Mouse (Mus musculus) MEL (cell line): ENCODE results near the gene Fgf8. TPM values are rescaled to one million over a fixed set of nuclear protein-coding genes. Genes with fewer than 3 reads are reported as not detected.

Experiments
- DNase-seq: peaks from one replicate; pipeline ENCODE4 v3.0.0; 2011; ENCODE audit warnings: low read depth, low spot score
- H3K27ac ChIP-seq: 2 replicates; pipeline ENCODE4 v1.5.1; 2012; ENCODE audit warnings: low read depth, mild to moderate bottlenecking, control low read depth, low read length, moderate library complexity; ENCODE audit not compliant: control insufficient read depth
- H3K27me3 ChIP-seq, 2 experiments: fragments of 150-350 bp in 1 of 2; sonication (generic) in 1 of 2; 2 replicates each; pipeline ENCODE4 v1.6.1; 2012; ENCODE audit warnings: low read length in 2 of 2, mild to moderate bottlenecking in 2 of 2, improper control_type of control experiment in 1 of 2, moderate library complexity in 1 of 2; ENCODE audit not compliant: insufficient read depth in 2 of 2, control insufficient read depth in 1 of 2
- H3K36me3 ChIP-seq, 2 experiments: 2 replicates each; pipeline ENCODE4 v1.6.1; 2012 to 2014; ENCODE audit warnings: low read length in 2 of 2, improper control_type of control experiment in 1 of 2, inconsistent platforms in 1 of 2, mild to moderate bottlenecking in 1 of 2; ENCODE audit not compliant: insufficient read depth in 2 of 2, control insufficient read depth in 1 of 2
- H3K4me1 ChIP-seq, 2 experiments: fragments of 150-350 bp in 1 of 2; sonication (generic) in 1 of 2; 2 replicates each; pipeline ENCODE4 v1.6.1; 2012; ENCODE audit warnings: low read length in 2 of 2, improper control_type of control experiment in 1 of 2, mild to moderate bottlenecking in 1 of 2; ENCODE audit not compliant: insufficient read depth in 2 of 2, control insufficient read depth in 1 of 2
- H3K4me3 ChIP-seq, 2 experiments: fragments of 150-350 bp in 1 of 2; sonication (generic) in 1 of 2; 2 replicates each; pipeline ENCODE4 v1.5.1; 2012; ENCODE audit warnings: low read depth in 2 of 2, low read length in 2 of 2, mild to moderate bottlenecking in 2 of 2, moderate library complexity in 2 of 2, control low read depth in 1 of 2, improper control_type of control experiment in 1 of 2; ENCODE audit not compliant: control insufficient read depth in 1 of 2, insufficient read depth in 1 of 2
- H3K79me2 ChIP-seq: 2 replicates; pipeline ENCODE4 v1.6.1; 2012; ENCODE audit warnings: mild to moderate bottlenecking, low read length, moderate library complexity; ENCODE audit not compliant: control insufficient read depth, poor library complexity, insufficient read depth
- H3K9ac ChIP-seq: 2 replicates; pipeline ENCODE4 v1.6.1; 2012; ENCODE audit warnings: low read depth, mild to moderate bottlenecking, control low read depth, low read length, moderate library complexity; ENCODE audit not compliant: control insufficient read depth, poor library complexity, severe bottlenecking
- H3K9me3 ChIP-seq: fragments of 150-350 bp; sonication (generic); replicated peaks from 2 replicates; pipeline ENCODE4 v1.6.1; 2012; ENCODE audit warnings: mild to moderate bottlenecking, low read length, improper control_type of control experiment, moderate library complexity; ENCODE audit not compliant: insufficient read depth
- BHLHE40 ChIP-seq: IDR thresholded peaks from 2 replicates; pipeline ENCODE4 v1.6.1; 2012; ENCODE audit warnings: low read depth, mild to moderate bottlenecking, inconsistent platforms, low read length, improper control_type of control experiment, borderline replicate concordance
- CHD1 ChIP-seq: IDR thresholded peaks from 2 replicates; pipeline ENCODE4 v1.6.1; 2012; ENCODE audit warnings: low read depth, mild to moderate bottlenecking, inconsistent platforms, low read length, improper control_type of control experiment
- CHD2 ChIP-seq: IDR thresholded peaks from 2 replicates; pipeline ENCODE4 v1.6.1; 2011; ENCODE audit warnings: low read length, improper control_type of control experiment
- CTCF ChIP-seq, 3 experiments: IDR thresholded peaks in 2 of 3; conservative IDR thresholded peaks in 1 of 3; 2 replicates each; pipeline ENCODE4 v1.5.1; 2011 to 2012; ENCODE audit warnings: low read length in 3 of 3, low read depth in 2 of 3, mild to moderate bottlenecking in 2 of 3, improper control_type of control experiment in 1 of 3, inconsistent platforms in 1 of 3, mixed read lengths in 1 of 3, moderate library complexity in 1 of 3; ENCODE audit not compliant: control insufficient read depth in 1 of 3, insufficient read depth in 1 of 3, poor library complexity in 1 of 3, severe bottlenecking in 1 of 3
- E2F4 ChIP-seq: IDR thresholded peaks from 2 replicates; pipeline ENCODE4 v1.6.1; 2011; ENCODE audit warnings: low read depth, low read length, improper control_type of control experiment, borderline replicate concordance
- ELF1 ChIP-seq: IDR thresholded peaks from 2 replicates; pipeline ENCODE4 v1.6.1; 2014; ENCODE audit warnings: low read depth, mild to moderate bottlenecking, inconsistent platforms, low read length, improper control_type of control experiment, moderate library complexity
- EP300 ChIP-seq, 2 experiments: IDR thresholded peaks; 2 replicates each; pipeline ENCODE4 v1.6.1; 2011; ENCODE audit warnings: improper control_type of control experiment in 2 of 2, low read length in 2 of 2, low read depth in 1 of 2, mild to moderate bottlenecking in 1 of 2
- ETS1 ChIP-seq: IDR thresholded peaks from 2 replicates; pipeline ENCODE4 v1.6.1; 2012; ENCODE audit warnings: low read depth, mild to moderate bottlenecking, inconsistent platforms, low read length, improper control_type of control experiment, moderate library complexity
- JUND ChIP-seq: IDR thresholded peaks from 2 replicates; pipeline ENCODE4 v1.6.1; 2011; ENCODE audit warnings: low read depth, mild to moderate bottlenecking, improper control_type of control experiment, low read length
- MAFK ChIP-seq: IDR thresholded peaks from 2 replicates; pipeline ENCODE4 v1.6.1; 2011; ENCODE audit warnings: low read depth, mild to moderate bottlenecking, low read length, improper control_type of control experiment, borderline replicate concordance
- MAX ChIP-seq: IDR thresholded peaks from 2 replicates; pipeline ENCODE4 v1.6.1; 2011; ENCODE audit warnings: low read length, improper control_type of control experiment
- MEF2A ChIP-seq: IDR thresholded peaks from 2 replicates; pipeline ENCODE4 v1.6.1; 2014; ENCODE audit warnings: low read depth, mild to moderate bottlenecking, inconsistent platforms, low read length, improper control_type of control experiment; ENCODE audit not compliant: poor library complexity, insufficient replicate concordance, severe bottlenecking; ENCODE audit errors: extremely low read depth
- MXI1 ChIP-seq: IDR thresholded peaks from 2 replicates; pipeline ENCODE4 v1.6.1; 2011; ENCODE audit warnings: mild to moderate bottlenecking, low read depth, low read length, improper control_type of control experiment
- POLR2AphosphoS2 ChIP-seq: IDR thresholded peaks from 2 replicates; pipeline ENCODE4 v1.6.1; 2011; ENCODE audit warnings: low read length, improper control_type of control experiment
- POLR2AphosphoS5 ChIP-seq: IDR thresholded peaks from 2 replicates; pipeline ENCODE4 v1.6.1; 2012; ENCODE audit warnings: low read depth, borderline replicate concordance, mild to moderate bottlenecking, inconsistent platforms, low read length, moderate library complexity, mixed read lengths
- RAD21 ChIP-seq: IDR thresholded peaks from 2 replicates; pipeline ENCODE4 v1.6.1; 2011; ENCODE audit warnings: mild to moderate bottlenecking, low read depth, low read length, improper control_type of control experiment
- RCOR1 ChIP-seq: IDR thresholded peaks from 2 replicates; pipeline ENCODE4 v1.6.1; 2012; ENCODE audit warnings: low read depth, mild to moderate bottlenecking, inconsistent platforms, low read length, improper control_type of control experiment
- SIN3A ChIP-seq: IDR thresholded peaks from 2 replicates; pipeline ENCODE4 v1.6.1; 2012; ENCODE audit warnings: low read length, improper control_type of control experiment, inconsistent platforms
- SMC3 ChIP-seq: IDR thresholded peaks from 2 replicates; pipeline ENCODE4 v1.6.1; 2011; ENCODE audit warnings: low read depth, low read length, improper control_type of control experiment
- TCF12 ChIP-seq: IDR thresholded peaks from 2 replicates; pipeline ENCODE4 v1.6.1; 2014; ENCODE audit warnings: low read depth, mild to moderate bottlenecking, inconsistent platforms, low read length, improper control_type of control experiment, moderate library complexity
- USF1 ChIP-seq: IDR thresholded peaks from 2 replicates; pipeline ENCODE4 v1.6.1; 2014; ENCODE audit warnings: low read depth, mild to moderate bottlenecking, inconsistent platforms, low read length, improper control_type of control experiment, moderate library complexity
- USF2 ChIP-seq, 2 experiments: IDR thresholded peaks; 2 replicates each; pipeline ENCODE4 v1.6.1; 2011 to 2012; ENCODE audit warnings: improper control_type of control experiment in 2 of 2, low read length in 2 of 2, borderline replicate concordance in 1 of 2, inconsistent platforms in 1 of 2, low read depth in 1 of 2, mild to moderate bottlenecking in 1 of 2; ENCODE audit not compliant: insufficient read depth in 1 of 2
- ZC3H11A ChIP-seq: IDR thresholded peaks from 2 replicates; pipeline ENCODE4 v1.6.1; 2012; ENCODE audit warnings: low read depth, mild to moderate bottlenecking, inconsistent platforms, low read length, improper control_type of control experiment
- ZMIZ1 ChIP-seq: IDR thresholded peaks from 2 replicates; pipeline ENCODE4 v1.6.1; 2012; ENCODE audit warnings: low read depth, mild to moderate bottlenecking, inconsistent platforms, low read length, improper control_type of control experiment, moderate library complexity
- polyA plus RNA-seq, 2 experiments: library from polyadenylated mRNA; stranded (reverse) in 1 of 2; unstranded in 1 of 2; fragments of >175 nt in 1 of 2; fragments of >200 nt in 1 of 2; gene quantifications; 2 replicates each; pipeline versions ENCODE4 v1.2.1 to v1.2.4; 2012; ENCODE audit warnings: low replicate concordance in 2 of 2, low read depth in 1 of 2; ENCODE audit not compliant: insufficient read length in 2 of 2, insufficient read depth in 1 of 2, missing spikeins in 1 of 2
- total RNA-seq: library from RNA; depleted of rRNA; stranded (reverse); fragments of 300-350 nt; gene quantifications from 2 replicates; pipeline ENCODE4 v1.2.3, GENCODE M21; 2012

Gene Fgf8
- total and polyA plus RNA-seq, 3 experiments, result not detected

DNA sequence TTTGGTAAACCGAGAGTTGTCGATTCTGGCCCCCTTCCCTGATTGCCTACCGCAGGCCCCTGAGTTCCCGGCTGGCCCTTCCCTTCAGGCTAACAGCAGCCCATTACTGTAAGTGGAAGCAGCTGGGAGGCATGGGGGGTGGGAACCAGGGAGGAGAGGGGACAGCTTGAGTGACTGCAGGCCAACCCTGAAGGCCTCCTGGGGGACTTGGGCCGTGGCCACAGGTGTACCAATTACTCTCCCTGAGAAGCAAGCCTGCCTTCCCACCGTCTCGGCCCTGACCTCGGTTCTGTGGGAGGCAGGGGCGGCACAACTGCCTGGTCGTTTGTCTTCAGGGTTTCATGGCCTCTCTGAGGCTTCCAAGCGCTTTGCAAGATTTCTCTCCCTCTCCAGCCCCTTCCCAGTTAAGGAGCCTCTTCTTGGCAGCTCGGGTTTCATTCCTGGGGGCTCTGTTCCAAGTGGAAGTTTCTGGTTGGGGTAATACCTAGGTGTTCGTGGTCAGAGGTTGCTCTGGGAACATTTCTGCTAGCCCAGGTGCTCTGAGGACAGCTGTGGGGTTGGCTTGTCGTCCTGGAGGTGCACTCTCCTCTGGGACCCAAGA, 16.9 kb downstream of the Fgf8 start:
- no peak for TF ChIP-seq MEF2A
- no peak for TF ChIP-seq E2F4
- TF ChIP-seq RCOR1, result no peak
- TF ChIP-seq USF2 (IDR thresholded peaks at IDR 0.05; ENCODE audit: borderline replicate concordance in 1 of 2, insufficient read depth in 1 of 2, low read depth in 1 of 2, low read length in 2 of 2), result no peak
- no peak for TF ChIP-seq CHD1
- no peak for TF ChIP-seq JUND
- no peak for TF ChIP-seq SIN3A
- TF ChIP-seq MAX, result no peak
- TF ChIP-seq MXI1, result no peak
- no peak for TF ChIP-seq EP300 (IDR thresholded peaks at IDR 0.05; ENCODE audit: low read depth in 1 of 2, low read length in 2 of 2)
- no peak for TF ChIP-seq POLR2AphosphoS5
- no peak for TF ChIP-seq MAFK
- no peak for TF ChIP-seq ETS1
- no peak for TF ChIP-seq POLR2AphosphoS2
- no peak for TF ChIP-seq RAD21
- TF ChIP-seq USF1, result no peak
- TF ChIP-seq, all 39 proteins: peak for 0
- Histone ChIP-seq H3K27ac (no peak overlapping the region), H3K27me3 (no peaks in the 10 kb centered on the region; a peak in 1 of 4 replicates), H3K9ac (no peak overlapping the region), H3K9me3 (no peaks in the 10 kb centered on the region), H3K4me3 (no peak overlapping the region), H3K36me3 (no peaks in the 10 kb centered on the region), H3K79me2 (no peaks in the 10 kb centered on the region), H3K4me1 (no peaks in the 10 kb centered on the region)
- no peak for DNase-seq

DNA sequence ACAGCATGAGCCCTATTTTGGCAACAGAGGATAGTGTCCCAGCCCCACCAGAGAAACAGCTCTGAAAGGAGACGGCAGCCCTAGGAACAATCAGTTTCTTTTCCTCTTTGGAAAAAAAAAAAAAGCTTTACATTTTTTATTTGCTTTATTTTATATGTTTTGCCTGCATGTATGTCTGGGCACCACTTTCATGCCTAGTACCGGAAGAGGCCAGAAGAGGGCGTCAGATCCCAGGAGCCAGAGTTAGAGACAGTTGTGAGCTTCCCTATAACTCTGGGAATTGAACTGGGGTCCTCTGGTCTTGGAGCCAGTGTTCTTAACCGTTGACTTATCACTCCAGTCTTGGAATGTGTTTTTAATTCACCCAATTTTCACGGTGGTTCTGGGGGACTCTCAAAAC, 20.5 kb downstream of the Fgf8 start:
- no peaks in the 10 kb centered on the region for H3K9me3 ChIP-seq
- H3K36me3 ChIP-seq, result peaks cover 0 to 2% of the 10 kb centered on the region in 2 experiments; a peak in 2 of 4 replicates
- peaks cover 3 to 9% of the 10 kb centered on the region in 2 experiments; a peak in 3 of 4 replicates for H3K4me1 ChIP-seq
- H3K27me3 ChIP-seq, result no peaks in the 10 kb centered on the region
- H3K4me3 ChIP-seq, result no peak overlapping the region
- DNase-seq, result peak; percentile 54
- no peak overlapping the region for H3K9ac ChIP-seq
- no peaks in the 10 kb centered on the region for H3K79me2 ChIP-seq
- no peak for TF ChIP-seq POLR2AphosphoS5
- no peak for TF ChIP-seq ZMIZ1
- TF ChIP-seq CTCF (IDR thresholded peaks at IDR 0.05 in 2 of 3, conservative IDR thresholded peaks at IDR 0.05 in 1 of 3; ENCODE audit: control insufficient read depth in 1 of 3, insufficient read depth in 1 of 3, low read depth in 2 of 3, low read length in 3 of 3, poor library complexity in 1 of 3, severe bottlenecking in 1 of 3), result peak; percentile 66 to 72 (median 72)
- TF ChIP-seq CHD1, result no peak
- TF ChIP-seq BHLHE40, result no peak
- no peak for TF ChIP-seq USF1
- TF ChIP-seq MXI1, result no peak
- TF ChIP-seq TCF12, result no peak
- TF ChIP-seq ELF1, result no peak
- TF ChIP-seq E2F4, result no peak
- TF ChIP-seq ZC3H11A, result 0 out of 2 replicates have a peak, but pooled peaks have one; percentile 25
- no peak for TF ChIP-seq MAX
- no peak for TF ChIP-seq USF2 (IDR thresholded peaks at IDR 0.05; ENCODE audit: borderline replicate concordance in 1 of 2, insufficient read depth in 1 of 2, low read depth in 1 of 2, low read length in 2 of 2)
- no peak for TF ChIP-seq ETS1
- no peak for TF ChIP-seq EP300 (IDR thresholded peaks at IDR 0.05; ENCODE audit: low read depth in 1 of 2, low read length in 2 of 2)
- TF ChIP-seq RAD21, result peak; percentile 43
- peak; percentile 63 for TF ChIP-seq SMC3
- no peak for TF ChIP-seq CHD2
- H3K27ac ChIP-seq, result no peak overlapping the region
